Mouse (Mus musculus) testis, adult 2 months (tissue): ENCODE results near the gene Hpd.

Experiments
- CTCF ChIP-seq: fragments of 200-500 bp; IDR thresholded peaks from 2 replicates; pipeline ENCODE4 v1.5.1; 2012; ENCODE audit warnings: low read depth, mild to moderate bottlenecking, inconsistent platforms, low read length, moderate library complexity; ENCODE audit not compliant: control insufficient read depth, insufficient read depth, insufficient replicate concordance
- POLR2A ChIP-seq: fragments of 200-500 bp; IDR thresholded peaks from 2 replicates; pipeline ENCODE4 v1.6.1; 2012; ENCODE audit warnings: low read depth, mild to moderate bottlenecking, inconsistent platforms, low read length, moderate library complexity; ENCODE audit not compliant: control insufficient read depth

DNA sequence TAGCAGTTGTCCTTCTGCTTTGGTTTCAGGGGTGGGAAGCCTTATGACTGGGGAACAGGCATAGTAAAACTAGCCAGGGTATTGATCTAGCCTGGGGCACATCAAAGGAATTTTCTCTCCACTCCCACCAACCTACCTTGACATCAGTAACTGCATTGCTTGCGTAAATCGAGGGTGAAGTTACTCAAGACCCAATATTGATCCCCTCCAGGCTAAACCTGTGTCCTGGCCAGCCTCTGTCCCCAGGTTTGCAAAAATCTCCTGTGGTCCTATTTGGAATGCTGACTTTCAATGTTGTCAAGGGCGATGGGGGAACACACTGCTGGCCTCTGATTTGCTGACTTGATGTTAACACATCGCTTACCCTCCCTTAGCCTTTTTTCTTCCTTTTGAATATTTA is 14.2 kb upstream of the Hpd start:
- TF ChIP-seq CTCF: no peak
- TF ChIP-seq POLR2A: no peak
